Mouse (Mus musculus) heart, postnatal 4 days (tissue): ENCODE measurements at regions not wholly inside any gene's neighbourhood (a gene's known extent, or its start where the extent isn't known, plus 50 kb on each side); places are given as distances from the start of the nearest gene placed in this dataset.

Experiments
- DNase-seq: peaks from one replicate; pipeline ENCODE4 v3.0.0; 2021

GRCm38 (mm10) chr11:20882756-20883155 lies 51.9 kb upstream of the Lgalsl start:
- DNase-seq, result no peak

DNA sequence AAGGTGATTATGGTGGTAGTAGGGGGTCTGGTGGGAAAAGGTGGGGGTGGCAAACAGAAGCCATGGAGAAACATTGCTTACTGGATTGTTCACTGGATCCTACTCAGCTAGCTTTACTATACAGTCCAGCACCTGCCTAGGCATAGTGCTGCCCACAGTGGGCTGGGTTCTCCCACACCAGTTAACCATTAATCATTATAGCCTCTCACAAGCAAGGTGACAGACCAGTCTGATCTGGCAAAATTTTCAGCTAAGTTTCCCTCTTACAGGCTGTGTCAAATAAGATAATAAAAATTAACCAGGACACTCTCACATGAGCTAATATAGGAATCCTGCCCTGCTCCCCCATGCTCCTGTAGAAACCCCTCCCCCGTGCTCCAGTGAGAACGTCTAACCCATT lies 53.1 kb upstream of the Lgalsl start:
- no peak for DNase-seq

- DNase-seq, result no peak
These were observed 56.2 kb upstream of the Lgalsl start for GRCm38 (mm10) chr11:20887044-20887443.

- DNase-seq, result no peak
These were observed 59.6 kb upstream of the Lgalsl start for GRCm38 (mm10) chr11:20890479-20890878.

DNA sequence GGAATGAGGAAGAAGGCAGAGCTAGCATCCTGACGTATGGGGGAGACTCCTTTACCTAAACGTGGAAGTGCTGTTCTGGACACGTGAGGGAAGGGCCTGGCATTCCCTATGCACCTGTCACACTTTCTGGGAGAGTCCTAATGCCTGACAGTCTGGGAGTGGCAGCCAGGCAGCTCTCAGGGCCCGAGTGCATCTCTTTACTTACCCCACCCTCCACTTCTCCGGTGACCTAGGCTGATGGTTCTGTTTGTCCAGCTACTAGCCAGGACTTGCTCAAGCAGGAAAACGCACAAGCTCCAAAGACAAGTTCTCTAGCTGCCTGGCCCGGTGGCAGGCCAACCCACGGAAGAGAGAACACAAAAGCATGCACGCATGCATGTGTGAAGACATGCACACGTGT lies 60.9 kb upstream of the Lgalsl start:
- no peak for DNase-seq

DNA sequence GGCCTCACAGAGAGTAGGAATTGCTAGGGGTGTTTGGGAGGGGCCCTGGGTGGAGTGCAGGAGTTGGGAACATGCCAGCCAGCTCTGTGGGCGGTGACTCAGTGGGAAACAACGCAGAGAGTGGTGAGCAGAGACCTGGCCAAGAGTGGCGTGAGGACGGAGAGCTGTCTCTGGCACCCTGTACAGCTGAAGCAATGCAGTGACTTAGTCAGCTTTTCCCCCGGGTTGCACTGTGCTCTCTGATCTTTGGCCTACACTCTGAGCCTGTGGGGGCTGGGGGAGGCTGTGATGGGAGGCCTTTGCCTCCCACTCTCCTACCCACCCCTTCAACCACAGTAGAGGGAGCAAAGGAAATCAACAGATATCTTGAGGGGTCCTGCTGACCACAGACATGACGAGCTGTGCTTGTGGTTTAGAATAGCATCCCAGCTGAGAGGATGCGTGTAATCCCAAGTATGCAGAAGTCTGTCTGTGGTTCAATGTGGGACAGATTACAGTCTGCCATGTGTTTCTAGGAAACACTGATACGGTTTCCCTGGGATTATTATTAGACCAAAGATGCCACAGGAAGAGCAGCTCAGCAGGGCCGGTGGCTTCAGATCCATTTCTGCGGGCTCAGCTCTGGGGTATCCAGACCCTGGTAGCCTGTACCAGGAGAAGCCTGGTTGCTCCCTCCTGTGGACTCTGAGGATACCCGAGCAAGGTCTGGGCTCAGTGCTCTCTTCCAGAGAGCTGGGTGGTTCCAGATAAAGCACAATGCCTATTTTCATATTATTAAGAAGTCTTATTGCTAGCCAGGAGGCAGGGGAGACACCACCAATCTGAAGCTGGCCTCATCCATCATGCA lies 65.6 kb upstream of the Lgalsl start:
- peak; percentile 87 for DNase-seq

DNA sequence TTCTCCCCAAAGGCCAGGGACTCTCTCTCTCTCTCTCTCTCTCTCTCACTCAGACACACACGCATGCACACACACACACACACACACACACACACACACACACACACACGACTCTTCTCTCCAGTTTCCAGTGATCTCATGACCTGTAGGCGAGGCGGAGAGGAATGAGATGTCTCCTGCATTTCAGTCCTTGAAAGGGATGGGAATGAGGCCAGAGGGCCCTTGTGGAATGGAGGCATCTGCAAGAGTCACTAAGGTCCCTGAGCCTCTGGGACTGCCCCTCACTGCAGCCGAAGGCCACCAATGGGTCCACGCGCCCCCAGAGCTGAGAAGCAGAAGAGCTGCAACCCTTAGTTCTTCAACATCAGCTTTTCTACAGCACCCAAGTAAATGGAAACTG lies 66.6 kb upstream of the Lgalsl start:
- no peak for DNase-seq

DNA sequence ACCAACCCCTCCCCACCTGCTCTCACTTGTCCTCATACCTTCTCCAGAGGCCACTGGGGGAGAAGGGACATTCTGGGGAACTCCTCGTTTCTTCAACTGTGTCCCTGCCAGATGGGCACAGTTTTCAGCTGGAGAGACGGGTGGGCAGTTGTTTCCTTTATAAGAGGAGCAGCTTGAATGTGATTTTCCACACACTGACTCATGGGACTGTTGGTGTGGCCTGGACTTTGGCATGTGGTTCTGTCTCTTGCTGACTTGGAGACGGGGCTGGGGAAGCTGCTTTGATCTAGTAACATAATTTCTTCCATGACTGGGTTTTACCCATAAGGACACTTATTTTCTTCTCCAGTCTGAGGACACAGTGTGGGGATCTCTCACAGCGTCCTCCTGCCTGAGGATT lies 67.7 kb upstream of the Lgalsl start:
- no peak for DNase-seq

DNA sequence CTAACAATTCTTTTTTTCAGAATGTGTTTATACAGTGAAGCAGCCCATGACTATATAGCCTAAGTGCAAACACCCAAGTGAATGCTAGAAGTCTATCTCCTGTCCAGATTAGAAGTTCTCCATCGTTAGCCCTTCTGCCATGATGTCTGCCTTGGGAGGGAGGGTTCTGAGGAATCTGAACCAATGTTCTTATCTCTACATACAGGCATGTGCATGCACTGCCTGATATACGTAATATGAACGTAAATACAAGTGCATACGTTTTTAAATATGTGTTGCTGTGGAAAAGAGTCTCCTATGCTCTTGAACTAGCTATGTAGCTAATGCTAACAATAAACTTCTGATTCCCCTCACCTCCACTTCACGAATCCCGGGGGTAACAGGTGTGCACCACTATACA lies 68.9 kb upstream of the Lgalsl start:
- DNase-seq, result no peak

- DNase-seq, result no peak
These were observed 71.1 kb upstream of the Lgalsl start for GRCm38 (mm10) chr11:20902001-20902400.

DNA sequence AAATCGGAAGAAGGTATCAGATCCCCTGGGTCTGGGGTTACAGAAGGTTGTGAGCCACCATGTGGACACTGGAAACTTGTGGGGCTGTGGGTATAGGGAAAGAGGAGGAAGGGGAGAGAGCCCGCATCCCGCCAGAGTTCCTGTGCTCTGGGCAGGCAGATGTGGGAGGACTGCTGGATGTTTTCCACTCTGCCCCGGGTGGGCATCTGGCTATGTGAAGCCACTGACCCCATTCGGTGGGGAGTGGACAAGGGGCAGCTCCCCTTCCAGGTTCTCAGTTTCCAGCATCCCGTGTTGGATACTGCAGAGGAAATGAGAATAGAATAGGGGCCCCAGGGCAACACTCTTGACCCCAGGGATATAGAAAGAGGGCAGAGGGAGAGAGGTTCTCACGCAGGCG lies 72.1 kb upstream of the Lgalsl start:
- no peak for DNase-seq

GRCm38 (mm10) chr11:20907996-20908395 lies 77.1 kb upstream of the Lgalsl start:
- no peak for DNase-seq

DNA sequence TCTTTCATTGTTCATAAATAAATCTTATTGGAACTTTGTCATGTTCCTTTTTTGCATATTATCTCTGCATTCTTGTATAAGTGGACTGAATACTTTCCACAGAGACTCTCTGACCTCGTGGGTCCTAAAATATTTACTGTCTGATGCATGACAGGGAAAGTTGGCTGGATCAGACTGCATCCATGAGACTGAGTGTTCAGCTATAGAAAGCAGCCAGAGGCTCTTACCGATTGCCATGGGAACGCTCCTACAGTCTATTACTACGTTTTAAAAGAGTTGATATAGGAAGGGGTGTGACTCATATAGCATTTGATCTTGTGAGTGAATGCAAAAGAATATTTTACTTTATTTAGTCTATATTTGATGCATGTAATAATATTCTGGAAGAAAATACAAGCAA lies 77.6 kb upstream of the Lgalsl start:
- no peak for DNase-seq

- DNase-seq, result no peak
These were observed 82.2 kb upstream of the Lgalsl start for GRCm38 (mm10) chr11:20913042-20913441.

DNA sequence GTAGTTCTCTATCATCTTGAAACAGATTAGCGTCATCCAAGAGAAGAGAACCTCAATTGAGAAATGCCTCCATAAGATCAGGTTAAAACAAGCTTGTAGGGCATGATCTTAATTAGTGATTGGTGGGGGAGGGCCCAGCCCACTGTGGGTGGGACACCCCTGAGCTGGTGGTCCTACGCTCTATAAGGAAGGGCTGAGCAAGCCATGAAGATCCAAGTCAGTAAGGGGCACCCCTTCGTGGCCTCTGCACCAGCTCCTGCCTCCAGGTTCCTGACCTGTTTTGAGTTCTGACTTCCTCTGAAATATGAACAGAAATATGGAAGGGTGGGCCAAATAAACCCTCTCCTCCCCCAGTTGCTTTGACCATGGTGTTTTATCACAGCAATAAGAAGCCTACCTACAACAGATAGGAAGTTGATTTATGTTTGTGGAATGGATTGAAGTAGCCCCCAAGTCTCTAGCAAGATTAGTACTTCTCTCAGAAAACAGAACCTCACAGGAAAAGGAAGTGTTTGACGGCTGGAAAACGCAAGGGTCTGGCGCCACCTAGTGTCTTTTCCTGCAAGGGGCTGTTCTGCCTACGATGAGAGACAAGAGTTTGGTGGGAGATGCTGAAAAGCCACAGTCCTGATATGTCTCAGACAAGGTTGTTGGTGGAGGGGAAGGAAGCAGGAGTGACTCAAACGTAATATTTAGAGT lies 82.9 kb upstream of the Lgalsl start:
- DNase-seq, result peak; percentile 93

- DNase-seq, result no peak
These were observed 83.6 kb upstream of the Lgalsl start for GRCm38 (mm10) chr11:20914297-20914997.

- DNase-seq, result peak; percentile 66
These were observed 84.3 kb upstream of the Lgalsl start for GRCm38 (mm10) chr11:20915182-20915602.

DNA sequence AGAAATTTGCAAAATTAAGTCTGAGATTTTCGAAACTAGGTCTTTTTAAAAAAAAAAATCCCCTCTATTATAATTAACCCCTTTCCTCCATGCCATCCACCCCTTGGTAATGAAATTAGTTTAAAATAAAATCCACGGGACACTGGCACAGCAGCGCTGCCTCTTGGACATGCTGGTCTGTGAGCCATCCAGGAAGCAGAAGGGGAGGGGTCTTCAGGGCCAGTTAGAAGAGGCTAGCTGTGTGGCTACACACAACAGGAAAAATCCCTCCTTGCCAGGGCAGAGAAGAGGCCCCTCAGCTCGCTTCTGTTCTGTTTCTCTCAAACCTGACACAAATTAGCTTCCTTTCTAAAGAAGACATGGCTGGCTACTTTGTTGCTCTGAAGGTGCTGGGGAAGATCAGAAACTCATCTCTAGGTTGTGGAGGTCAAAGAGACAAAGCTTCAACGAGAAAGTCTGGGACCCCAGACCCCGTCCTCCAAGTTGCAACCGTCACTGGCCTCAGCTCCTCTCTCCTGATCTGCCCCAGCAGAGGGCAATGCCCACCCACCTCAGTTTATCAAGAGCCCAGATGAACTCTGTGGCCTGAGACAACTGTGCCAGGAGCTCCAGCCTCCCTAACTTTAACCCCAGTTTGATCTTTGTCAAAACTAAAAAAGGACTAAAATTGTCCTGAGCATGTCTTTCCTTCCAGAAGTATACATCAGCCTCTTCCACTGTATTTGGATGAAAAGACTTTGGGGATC lies 85.0 kb upstream of the Lgalsl start:
- peak; percentile 35 for DNase-seq

GRCm38 (mm10) chr11:20916473-20916911 lies 85.6 kb upstream of the Lgalsl start:
- DNase-seq, result peak; percentile 58

GRCm38 (mm10) chr11:20916961-20917360 lies 86.1 kb upstream of the Lgalsl start:
- no peak for DNase-seq

- no peak for DNase-seq
These were observed 86.6 kb upstream of the Lgalsl start for GRCm38 (mm10) chr11:20917483-20917882.

DNA sequence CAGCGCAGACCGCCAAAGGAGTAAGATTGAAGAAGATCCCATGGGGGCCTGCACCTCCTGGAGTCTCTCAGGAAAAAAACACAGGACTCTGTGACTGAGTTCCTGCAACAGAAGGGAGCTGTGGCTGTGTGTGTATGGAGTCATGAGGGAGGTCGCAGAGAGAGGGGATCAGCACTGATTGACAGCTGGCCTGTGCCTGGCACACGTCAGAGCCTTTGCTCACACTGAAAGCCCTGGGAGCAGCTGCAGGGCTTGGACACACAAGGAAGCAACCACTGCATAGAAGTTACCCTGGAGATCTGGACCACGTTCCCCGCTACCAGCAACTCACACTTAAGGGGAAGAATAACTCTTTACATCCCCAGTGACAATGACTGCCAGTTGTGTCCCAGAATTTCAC lies 92.3 kb upstream of the Lgalsl start:
- DNase-seq, result no peak

DNA sequence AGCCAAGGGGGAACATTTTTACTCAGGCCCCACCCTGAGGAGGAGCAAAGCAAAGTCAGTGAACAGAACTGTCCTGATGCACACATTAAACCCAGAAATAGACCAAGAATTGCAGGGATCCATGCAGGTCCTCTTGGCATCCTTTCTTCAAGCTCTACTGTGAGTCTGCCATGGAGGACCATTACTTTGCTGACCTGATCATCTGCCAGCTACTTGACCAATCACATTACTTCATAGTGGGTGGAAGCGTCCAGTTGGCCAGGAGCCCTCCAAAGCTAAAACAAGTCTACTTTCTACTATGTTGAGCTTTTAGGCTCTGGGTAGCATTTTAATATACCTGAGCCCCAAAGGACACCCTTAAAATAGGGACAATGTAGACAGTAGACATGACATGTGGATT lies 98.6 kb upstream of the Lgalsl start:
- no peak for DNase-seq
